Mouse (Mus musculus): ENCODE measurements at regions not wholly inside any gene's neighbourhood (a gene's known extent, or its start where the extent isn't known, plus 50 kb on each side); places are given as distances from the start of the nearest gene placed in this dataset.

GRCm38 (mm10) chr5:118975147-118975546, 414.7 kb downstream of the Med13l start:
- TF ChIP-seq POLR2A (IDR thresholded peaks at IDR 0.05; ENCODE audit: insufficient read depth, low read length) (no peak), EP300 (IDR thresholded peaks at IDR 0.05; ENCODE audit: insufficient read depth, low read depth, low read length) (no peak), CTCF (IDR thresholded peaks at IDR 0.05; ENCODE audit: low read depth, low read length) (no peak)

All from ES-Bruce4 (cell line).